Mouse (Mus musculus): Measurements from ENCODE around the gene Serpinb6a. TPM values are rescaled to one million over a fixed set of nuclear protein-coding genes. Genes with fewer than 3 reads are reported as not detected.
A peak's percentile ranks its signal among the peaks of the same experiment; 100 is the strongest.

Gene Serpinb6a
- polyA plus RNA-seq, 1 experiment: 299 TPM

- Histone ChIP-seq H3K27ac (ENCODE audit: insufficient read depth, low read length) (no peak overlapping the region), H3K4me3 (ENCODE audit: insufficient read depth, low read length) (peak overlapping the region; percentile 62), H3K4me1 (ENCODE audit: control insufficient read depth, insufficient read depth, low read length) (peaks cover 3% of the 10 kb centered on the region; the same call in 1 of the 2 replicates)
- TF ChIP-seq POLR2A (IDR thresholded peaks at IDR 0.05; ENCODE audit: low read depth, low read length) (no peak), CTCF (IDR thresholded peaks at IDR 0.05; ENCODE audit: borderline replicate concordance, insufficient read depth, low read length) (no peak)
Observed at GRCm38 (mm10) chr13:34038056-34038432, 35.5 kb upstream of the Serpinb6a start.

GRCm38 (mm10) chr13:34037172-34038055 lies 34.8 kb upstream of the Serpinb6a start, which contains the start of gene Bphl:
Gene Bphl, plus strand, starts transcription at chr13:34037597.
- Histone ChIP-seq H3K4me3 (ENCODE audit: insufficient read depth, low read length) (peak within 1 kb of the TSS; percentile 62), H3K27ac (ENCODE audit: insufficient read depth, low read length) (no peak within 1 kb of the TSS), H3K4me1 (ENCODE audit: control insufficient read depth, insufficient read depth, low read length) (peaks cover 3% of the 10 kb centered on the region; the same call in 1 of the 2 replicates)
- TF ChIP-seq CTCF (IDR thresholded peaks at IDR 0.05; ENCODE audit: borderline replicate concordance, insufficient read depth, low read length) (no peak), POLR2A (IDR thresholded peaks at IDR 0.05; ENCODE audit: low read depth, low read length) (peak; percentile 97)

GRCm38 (mm10) chr13:34036726-34037125 lies 34.1 kb upstream of the Serpinb6a start:
- Histone ChIP-seq H3K27ac (ENCODE audit: insufficient read depth, low read length) (no peak overlapping the region), H3K4me1 (ENCODE audit: control insufficient read depth, insufficient read depth, low read length) (peaks cover 6% of the 10 kb centered on the region), H3K4me3 (ENCODE audit: insufficient read depth, low read length) (no peak overlapping the region)
- no peak for TF ChIP-seq CTCF (IDR thresholded peaks at IDR 0.05; ENCODE audit: borderline replicate concordance, insufficient read depth, low read length)
- no peak for TF ChIP-seq POLR2A (IDR thresholded peaks at IDR 0.05; ENCODE audit: low read depth, low read length)

GRCm38 (mm10) chr13:34035424-34035823 lies 32.8 kb upstream of the Serpinb6a start:
- TF ChIP-seq POLR2A (IDR thresholded peaks at IDR 0.05; ENCODE audit: low read depth, low read length) (no peak), CTCF (IDR thresholded peaks at IDR 0.05; ENCODE audit: borderline replicate concordance, insufficient read depth, low read length) (no peak)
- H3K27ac ChIP-seq (ENCODE audit: insufficient read depth, low read length): no peak overlapping the region
- H3K4me1 ChIP-seq (ENCODE audit: control insufficient read depth, insufficient read depth, low read length): peaks cover 6% of the 10 kb centered on the region
- H3K4me3 ChIP-seq (ENCODE audit: insufficient read depth, low read length): no peak overlapping the region

GRCm38 (mm10) chr13:34032041-34032440 lies 29.4 kb upstream of the Serpinb6a start:
- 0 out of 2 replicates have a peak overlapping the region, but pooled peaks have one; percentile 23 for H3K27ac ChIP-seq (ENCODE audit: insufficient read depth, low read length)
- H3K4me3 ChIP-seq (ENCODE audit: insufficient read depth, low read length): no peak overlapping the region
- H3K4me1 ChIP-seq (ENCODE audit: control insufficient read depth, insufficient read depth, low read length): peaks cover 6% of the 10 kb centered on the region
- TF ChIP-seq POLR2A (IDR thresholded peaks at IDR 0.05; ENCODE audit: low read depth, low read length) (no peak), CTCF (IDR thresholded peaks at IDR 0.05; ENCODE audit: borderline replicate concordance, insufficient read depth, low read length) (no peak)

GRCm38 (mm10) chr13:34021998-34022397 lies 19.4 kb upstream of the Serpinb6a start:
- no peak overlapping the region for H3K4me3 ChIP-seq (ENCODE audit: insufficient read depth, low read length)
- TF ChIP-seq POLR2A (IDR thresholded peaks at IDR 0.05; ENCODE audit: low read depth, low read length): no peak
- TF ChIP-seq CTCF (IDR thresholded peaks at IDR 0.05; ENCODE audit: borderline replicate concordance, insufficient read depth, low read length): no peak
- no peak overlapping the region for H3K27ac ChIP-seq (ENCODE audit: insufficient read depth, low read length)
- H3K4me1 ChIP-seq (ENCODE audit: control insufficient read depth, insufficient read depth, low read length): no peaks in the 10 kb centered on the region

- no peaks in the 10 kb centered on the region for H3K4me1 ChIP-seq (ENCODE audit: control insufficient read depth, insufficient read depth, low read length)
- TF ChIP-seq CTCF (IDR thresholded peaks at IDR 0.05; ENCODE audit: borderline replicate concordance, insufficient read depth, low read length) (no peak), POLR2A (IDR thresholded peaks at IDR 0.05; ENCODE audit: low read depth, low read length) (no peak)
- H3K27ac ChIP-seq (ENCODE audit: insufficient read depth, low read length): no peak overlapping the region
- no peak overlapping the region for H3K4me3 ChIP-seq (ENCODE audit: insufficient read depth, low read length)
Observed at GRCm38 (mm10) chr13:34018521-34018920, 15.9 kb upstream of the Serpinb6a start.

- Histone ChIP-seq H3K27ac (ENCODE audit: insufficient read depth, low read length) (no peak overlapping the region), H3K4me1 (ENCODE audit: control insufficient read depth, insufficient read depth, low read length) (no peaks in the 10 kb centered on the region), H3K4me3 (ENCODE audit: insufficient read depth, low read length) (no peak overlapping the region)
- TF ChIP-seq CTCF (IDR thresholded peaks at IDR 0.05; ENCODE audit: borderline replicate concordance, insufficient read depth, low read length) (no peak), POLR2A (IDR thresholded peaks at IDR 0.05; ENCODE audit: low read depth, low read length) (no peak)
Observed at GRCm38 (mm10) chr13:34016927-34017569, 14.5 kb upstream of the Serpinb6a start.

- TF ChIP-seq CTCF (IDR thresholded peaks at IDR 0.05; ENCODE audit: borderline replicate concordance, insufficient read depth, low read length): no peak
- TF ChIP-seq POLR2A (IDR thresholded peaks at IDR 0.05; ENCODE audit: low read depth, low read length): no peak
- H3K4me3 ChIP-seq (ENCODE audit: insufficient read depth, low read length): no peak overlapping the region
- no peak overlapping the region for H3K27ac ChIP-seq (ENCODE audit: insufficient read depth, low read length)
- H3K4me1 ChIP-seq (ENCODE audit: control insufficient read depth, insufficient read depth, low read length): no peaks in the 10 kb centered on the region; the same call in none of the 2 replicates
Observed at GRCm38 (mm10) chr13:34007234-34007633, 4.6 kb upstream of the Serpinb6a start.

- H3K4me1 ChIP-seq (ENCODE audit: control insufficient read depth, insufficient read depth, low read length): no peaks in the 10 kb centered on the region; the same call in none of the 2 replicates
- TF ChIP-seq CTCF (IDR thresholded peaks at IDR 0.05; ENCODE audit: borderline replicate concordance, insufficient read depth, low read length): no peak
- no peak for TF ChIP-seq POLR2A (IDR thresholded peaks at IDR 0.05; ENCODE audit: low read depth, low read length)
- H3K27ac ChIP-seq (ENCODE audit: insufficient read depth, low read length): no peak overlapping the region
- H3K4me3 ChIP-seq (ENCODE audit: insufficient read depth, low read length): peak overlapping the region; percentile 76
Observed at GRCm38 (mm10) chr13:34003058-34003457, 464 bp upstream of the Serpinb6a start.

Data from embryonic fibroblast, embryonic 13.5 days (primary cell).